Mouse (Mus musculus): ENCODE measurements around the gene Spen. TPM values are rescaled to one million over a fixed set of nuclear protein-coding genes. Genes with fewer than 3 reads are reported as not detected.

Gene Spen
- polyA plus RNA-seq, 1 experiment from 2014 or later = 20.9 TPM

DNA sequence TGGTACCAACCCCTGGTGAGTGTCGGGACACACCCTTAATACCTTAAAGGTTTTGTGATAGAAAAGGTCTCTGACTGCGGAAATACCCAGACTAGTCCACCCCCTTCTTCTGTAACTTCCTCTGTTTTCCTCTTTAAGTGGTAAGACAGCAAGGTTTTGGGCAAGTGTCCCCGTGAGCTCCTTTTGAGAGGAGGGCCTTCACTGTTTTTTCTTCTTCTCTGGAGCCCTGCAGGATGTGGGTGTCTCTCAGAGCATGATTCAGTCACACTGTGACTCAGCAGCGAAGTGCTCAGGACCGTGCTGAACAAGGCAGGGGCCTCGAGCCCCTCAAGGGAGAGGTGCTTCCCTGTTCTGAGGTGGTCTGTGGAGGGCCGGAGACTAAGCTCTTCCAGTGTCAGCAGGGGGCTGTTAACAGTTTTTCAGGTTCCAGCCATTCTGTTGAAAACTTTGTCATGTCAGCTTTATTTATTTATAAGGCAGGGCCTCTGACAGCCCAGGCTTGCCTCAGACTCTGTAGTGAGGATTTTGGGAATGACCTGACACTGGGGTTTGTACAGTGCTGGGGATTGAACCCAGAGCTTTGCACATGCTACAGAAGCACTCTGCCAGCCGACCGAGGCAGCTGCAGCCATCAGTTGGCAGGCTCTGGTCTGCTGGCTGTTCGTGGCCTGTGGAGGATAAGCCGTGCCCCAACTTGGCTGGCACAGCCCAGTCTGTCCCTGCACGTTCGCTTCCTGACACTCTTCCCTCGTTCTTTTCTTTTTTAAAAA lies 83.6 kb downstream of the Spen start:
- peaks cover 15% of the 10 kb centered on the region for H3K4me1 ChIP-seq
- H3K4me3 ChIP-seq (replicated peaks) = no peak overlapping the region
- no peak overlapping the region for H3K27ac ChIP-seq
- ATAC-seq (ENCODE audit: low FRiP score) = no peak
- peaks cover 53% of the 10 kb centered on the region for H3K36me3 ChIP-seq (replicated peaks)
- WGBS = 86% methylated on average over 14 of the region's 14 CpGs
- H3K9me3 ChIP-seq = no peaks in the 10 kb centered on the region
- no peak overlapping the region for H3K9ac ChIP-seq
- no peak overlapping the region for H3K4me2 ChIP-seq
- no peaks in the 10 kb centered on the region for H3K27me3 ChIP-seq

DNA sequence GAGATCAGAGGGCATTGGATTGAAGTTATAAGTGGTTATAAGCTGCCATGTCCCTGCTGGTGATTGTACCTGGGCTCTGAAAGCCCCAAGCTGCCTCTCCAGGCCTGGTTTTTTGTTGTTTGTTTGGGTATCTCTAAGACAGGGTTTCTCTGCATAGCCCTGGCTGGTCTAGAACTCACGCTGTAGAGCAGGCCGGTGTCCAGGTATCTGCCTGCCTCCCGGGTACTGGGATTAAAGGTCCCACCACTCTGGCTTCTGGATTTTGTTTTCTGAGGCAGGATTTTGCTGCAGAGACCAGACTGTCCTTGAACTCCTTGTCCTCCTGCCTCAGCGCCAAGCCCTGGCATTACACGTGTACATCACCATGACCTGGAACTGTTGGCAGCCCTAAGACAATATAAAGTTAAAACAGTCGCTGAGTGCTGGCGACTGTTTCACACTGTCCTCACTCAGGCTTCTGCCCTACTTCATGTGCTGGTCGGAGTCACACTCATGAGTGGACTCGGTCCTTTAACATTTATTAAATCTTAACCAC lies 86.4 kb downstream of the Spen start:
- H3K27ac ChIP-seq = no peak overlapping the region
- no peak for ATAC-seq (ENCODE audit: low FRiP score)
- H3K27me3 ChIP-seq = no peaks in the 10 kb centered on the region
- no peak overlapping the region for H3K4me3 ChIP-seq (replicated peaks)
- H3K9me3 ChIP-seq = no peaks in the 10 kb centered on the region
- H3K4me1 ChIP-seq = no peaks in the 10 kb centered on the region
- no peak overlapping the region for H3K4me2 ChIP-seq
- H3K36me3 ChIP-seq (replicated peaks) = peaks cover 72% of the 10 kb centered on the region
- WGBS = 92% methylated on average over 9 of the region's 9 CpGs
- H3K9ac ChIP-seq = no peak overlapping the region

DNA sequence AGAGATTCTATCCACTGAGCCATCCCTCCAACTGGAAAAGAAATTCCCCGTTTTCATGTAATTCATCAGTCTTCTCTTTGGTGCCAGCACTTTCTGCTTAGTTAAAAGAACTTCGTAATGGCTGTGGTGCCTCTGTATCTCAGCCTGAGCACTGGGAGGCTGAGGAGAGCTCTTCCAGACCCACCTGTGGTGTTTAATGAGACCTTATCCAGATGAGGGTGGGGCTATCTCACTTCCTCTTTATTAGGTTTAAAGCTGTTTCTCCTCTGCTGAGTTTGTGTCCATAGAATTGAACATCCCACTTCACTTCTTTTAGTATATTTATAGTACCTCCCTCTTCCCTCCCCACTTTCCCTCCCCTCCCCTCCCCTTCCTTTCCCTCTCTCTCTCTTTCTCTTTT lies 87.1 kb downstream of the Spen start:
- Histone ChIP-seq H3K36me3 (replicated peaks) (peaks cover 76% of the 10 kb centered on the region), H3K4me1 (peaks cover 2% of the 10 kb centered on the region), H3K27me3 (no peaks in the 10 kb centered on the region), H3K4me2 (no peak overlapping the region), H3K9me3 (no peaks in the 10 kb centered on the region), H3K9ac (no peak overlapping the region), H3K4me3 (replicated peaks) (no peak overlapping the region), H3K27ac (no peak overlapping the region)
- ATAC-seq (ENCODE audit: low FRiP score) = no peak
- WGBS = 93% methylated on average over 2 of the region's 2 CpGs

DNA sequence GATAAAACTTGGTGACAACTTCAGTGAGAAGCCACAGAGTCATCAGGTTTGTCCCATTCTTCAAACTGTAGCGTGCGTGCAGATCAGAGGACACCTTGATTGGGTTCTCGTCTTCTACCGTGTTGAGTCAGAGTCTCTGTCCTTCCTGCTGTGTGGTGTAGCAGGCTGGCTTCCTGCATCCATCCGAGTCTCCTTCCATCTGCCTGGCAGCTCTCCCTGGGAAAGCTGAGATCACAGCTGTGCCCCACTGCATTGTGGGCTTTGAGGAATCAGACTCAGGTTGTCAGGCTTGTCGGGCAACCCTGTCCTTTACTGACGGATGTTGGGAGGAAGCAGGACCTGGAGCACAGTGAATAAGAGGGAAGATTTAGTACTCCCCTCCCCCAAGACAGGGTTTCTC lies 92.2 kb downstream of the Spen start:
- Histone ChIP-seq H3K9ac (no peak overlapping the region), H3K4me1 (peaks cover 20% of the 10 kb centered on the region), H3K36me3 (replicated peaks) (peaks cover 43% of the 10 kb centered on the region), H3K9me3 (no peaks in the 10 kb centered on the region), H3K27ac (no peak overlapping the region), H3K4me2 (no peak overlapping the region), H3K27me3 (no peaks in the 10 kb centered on the region), H3K4me3 (replicated peaks) (peak overlapping the region; percentile 100)
- WGBS = 77% methylated on average over 7 of the region's 7 CpGs
- no peak for ATAC-seq (ENCODE audit: low FRiP score)

DNA sequence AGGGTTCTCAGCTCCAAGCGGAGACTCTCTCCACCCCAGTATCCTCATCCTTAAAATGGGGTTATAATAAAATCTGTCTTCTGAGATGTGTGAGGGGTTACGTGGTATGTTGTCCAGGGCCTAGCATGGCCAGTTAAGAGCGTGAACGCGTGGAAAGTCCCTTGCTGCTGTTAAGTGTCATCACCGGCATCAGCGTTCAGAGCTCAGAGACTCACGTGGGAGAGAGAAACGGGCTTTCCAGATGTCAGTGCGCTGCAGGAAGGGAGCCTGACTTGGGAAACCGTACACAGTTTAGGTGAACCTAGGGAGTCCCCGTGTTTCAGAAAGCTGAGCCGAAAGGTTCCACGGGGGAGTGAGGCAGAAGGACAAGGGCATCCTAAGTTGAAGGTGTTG lies 93.1 kb downstream of the Spen start:
- Histone ChIP-seq H3K27me3 (no peaks in the 10 kb centered on the region), H3K9me3 (no peaks in the 10 kb centered on the region), H3K27ac (peak overlapping the region; percentile 85; the same call in 1 of the 2 replicates), H3K4me3 (replicated peaks) (peak overlapping the region; percentile 100), H3K4me2 (peak overlapping the region; percentile 82), H3K36me3 (replicated peaks) (peaks cover 34% of the 10 kb centered on the region), H3K4me1 (peaks cover 20% of the 10 kb centered on the region), H3K9ac (peak overlapping the region; percentile 94)
- 18% methylated on average over 14 of the region's 14 CpGs for WGBS
- no peak for ATAC-seq (ENCODE audit: low FRiP score)

DNA sequence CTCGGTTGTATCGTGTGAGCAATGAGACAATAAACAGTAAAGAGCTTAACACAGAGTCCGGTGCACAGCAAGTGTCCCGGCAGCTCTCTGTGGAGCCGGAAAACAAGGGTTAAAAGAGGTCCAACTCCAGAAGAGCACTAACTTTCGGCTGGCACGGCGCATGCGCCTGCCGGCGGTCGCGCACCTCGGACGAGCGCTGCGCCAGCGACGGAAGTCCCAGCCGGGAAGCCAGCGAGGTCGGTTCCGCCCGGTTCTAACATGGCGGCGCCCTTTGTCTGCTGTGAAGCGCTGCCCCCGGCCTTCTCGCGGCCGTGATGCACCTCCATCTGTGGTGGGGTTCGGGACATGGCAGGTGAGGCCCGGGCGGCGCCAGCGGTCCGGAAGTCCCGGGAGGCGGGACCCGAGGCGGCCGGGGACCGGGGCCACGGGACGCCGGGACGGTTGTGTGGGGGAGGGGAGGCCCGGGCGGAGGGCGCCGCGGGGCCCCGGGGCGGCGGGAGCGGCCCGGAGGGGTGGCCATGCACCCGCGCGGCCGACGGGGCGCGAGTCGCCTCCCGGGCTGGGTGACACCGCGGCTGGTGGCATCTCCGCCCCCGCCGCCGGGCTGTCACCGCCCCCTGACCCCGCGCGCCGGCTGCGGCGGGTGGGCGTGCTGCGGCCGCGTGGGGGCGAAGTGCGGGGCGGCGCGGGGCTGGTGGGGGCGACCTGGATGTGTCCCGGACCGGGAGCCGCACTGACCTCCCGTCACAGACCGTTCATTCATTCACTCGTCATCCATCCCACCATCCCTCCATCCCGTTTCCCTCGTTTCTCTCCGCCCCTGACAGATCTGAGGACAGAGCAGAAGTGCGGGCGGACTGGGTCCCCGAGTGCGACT lies 93.7 kb downstream of the Spen start, which contains the start of gene Zbtb17:
Gene Zbtb17 (plus strand): TSS at position 204 of the 877 bp plus-strand sequence.
- H3K4me3 ChIP-seq (replicated peaks) = peak within 1 kb of the TSS; percentile 100
- peak; percentile 91 for ATAC-seq (ENCODE audit: low FRiP score)
- peak within 1 kb of the TSS; percentile 85 for H3K27ac ChIP-seq
- peak within 1 kb of the TSS; percentile 82 for H3K4me2 ChIP-seq
- peaks cover 20% of the 10 kb centered on the region for H3K4me1 ChIP-seq
- whole genome bisulfite sequencing = under 1% methylated on average over 75 of the region's 102 CpGs
- peak within 1 kb of the TSS; percentile 94 for H3K9ac ChIP-seq
- H3K36me3 ChIP-seq (replicated peaks) = peaks cover 30% of the 10 kb centered on the region
- no peaks in the 10 kb centered on the region for H3K27me3 ChIP-seq
- H3K9me3 ChIP-seq = no peaks in the 10 kb centered on the region

DNA sequence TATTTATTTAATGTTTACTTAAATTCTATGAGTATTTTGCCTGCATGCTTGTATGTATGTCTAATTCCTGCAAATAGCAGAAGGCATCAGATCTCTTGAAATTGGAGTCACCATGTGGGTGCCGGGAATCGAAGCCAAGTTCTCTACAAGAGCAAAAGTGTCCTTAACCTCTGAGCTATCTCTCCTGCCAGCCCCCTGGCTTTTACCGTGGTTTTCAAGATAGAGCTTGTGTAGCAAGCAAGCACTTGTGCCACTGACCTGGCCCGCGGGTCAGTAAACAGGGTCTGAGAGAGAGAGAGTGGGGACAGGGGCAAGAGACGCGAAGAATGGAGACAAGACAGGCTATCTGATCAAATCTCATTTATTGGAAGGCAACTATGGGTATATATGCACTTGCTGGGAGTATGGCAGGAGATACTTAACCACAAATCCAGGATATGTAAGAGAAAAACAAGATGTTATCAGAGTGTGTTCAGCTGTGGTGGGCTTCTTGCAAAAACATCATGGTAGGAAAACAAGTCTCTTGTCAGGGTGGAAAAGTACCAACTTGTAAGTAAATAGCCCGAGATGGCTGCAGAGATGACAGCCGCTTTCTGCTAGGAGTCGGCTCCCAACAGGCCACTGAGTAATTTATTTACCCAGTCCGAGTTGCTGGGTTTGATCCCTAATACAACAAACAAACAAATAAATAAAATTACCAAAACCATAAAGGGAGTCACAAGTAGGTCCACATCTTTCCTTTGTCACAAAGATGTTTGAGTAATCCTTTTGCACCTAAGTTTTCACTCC lies 94.6 kb downstream of the Spen start:
- Histone ChIP-seq H3K9ac (peak overlapping the region; percentile 94; the same call in 1 of the 2 replicates), H3K27ac (no peak overlapping the region), H3K4me3 (replicated peaks) (peak overlapping the region; percentile 100), H3K4me2 (peak overlapping the region; percentile 82), H3K36me3 (replicated peaks) (peaks cover 21% of the 10 kb centered on the region), H3K27me3 (no peaks in the 10 kb centered on the region), H3K4me1 (peaks cover 20% of the 10 kb centered on the region), H3K9me3 (no peaks in the 10 kb centered on the region)
- 54% methylated on average over 11 of the region's 11 CpGs for WGBS
- no peak; the same call in 1 of the 2 replicates for ATAC-seq (ENCODE audit: low FRiP score)

DNA sequence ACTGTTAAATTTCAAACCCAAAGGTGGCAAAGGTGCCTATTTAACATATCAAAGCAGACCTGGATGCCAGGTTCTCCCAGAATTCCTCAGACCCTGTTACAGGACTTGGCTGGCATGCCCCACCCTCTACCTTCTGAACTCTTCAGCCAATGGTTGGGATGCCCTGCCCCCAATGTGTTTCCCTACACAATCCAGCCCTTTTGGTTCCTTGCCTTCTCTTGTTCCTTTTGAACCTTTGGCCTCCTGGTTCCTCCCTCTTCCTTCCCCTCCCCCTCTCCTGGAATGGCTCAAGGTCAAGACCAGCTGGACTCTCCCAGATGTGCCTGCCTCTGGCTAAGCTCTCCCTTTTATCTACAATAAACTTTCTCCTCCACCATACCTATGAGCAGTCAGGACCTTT lies 97.5 kb downstream of the Spen start:
- Histone ChIP-seq H3K9ac (no peak overlapping the region), H3K27me3 (no peaks in the 10 kb centered on the region), H3K4me1 (peaks cover 14% of the 10 kb centered on the region), H3K4me2 (no peak overlapping the region), H3K36me3 (replicated peaks) (no peaks in the 10 kb centered on the region), H3K4me3 (replicated peaks) (no peak overlapping the region), H3K9me3 (no peaks in the 10 kb centered on the region), H3K27ac (no peak overlapping the region)
- no peak for ATAC-seq (ENCODE audit: low FRiP score)

DNA sequence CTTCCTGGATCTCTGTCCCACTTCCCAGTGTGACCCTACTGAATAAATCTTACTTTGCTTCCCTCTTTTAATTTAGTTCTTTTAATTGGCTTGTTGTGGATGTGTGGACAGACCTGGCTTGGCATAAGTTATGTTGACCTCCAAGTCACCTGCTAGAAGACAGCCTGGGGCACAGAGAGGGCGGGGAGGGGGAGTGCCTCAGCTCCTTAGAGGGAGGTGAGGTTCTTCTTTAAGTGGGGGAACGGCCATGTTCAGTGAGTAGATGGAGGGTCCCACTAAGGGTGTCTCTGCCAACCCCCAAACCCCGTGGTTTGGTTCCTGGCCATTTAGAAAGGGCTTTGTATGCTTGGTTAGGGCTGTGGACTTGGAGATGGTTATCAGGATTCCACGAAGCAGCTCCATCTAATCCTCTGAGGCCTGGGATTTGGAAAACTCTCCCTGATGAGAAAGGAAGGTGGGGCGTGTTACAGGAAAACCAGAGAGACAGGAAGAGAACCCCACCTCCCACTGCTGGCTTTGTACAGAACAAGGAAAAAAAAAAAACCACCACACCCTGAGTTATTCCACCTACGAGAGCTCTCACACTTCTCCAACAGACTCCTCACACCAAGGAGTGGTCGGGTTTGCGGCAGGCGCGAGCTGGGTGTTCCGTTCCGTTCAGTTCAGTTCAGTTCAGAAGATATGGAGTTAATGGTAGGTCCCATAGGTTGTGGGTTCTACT lies 99.2 kb downstream of the Spen start:
- no peak overlapping the region for H3K9ac ChIP-seq
- peaks cover 6% of the 10 kb centered on the region for H3K4me1 ChIP-seq
- no peak overlapping the region for H3K4me3 ChIP-seq (replicated peaks)
- H3K36me3 ChIP-seq (replicated peaks) = no peaks in the 10 kb centered on the region
- no peak overlapping the region for H3K4me2 ChIP-seq
- WGBS = 91% methylated on average over 12 of the region's 12 CpGs
- ATAC-seq (ENCODE audit: low FRiP score) = no peak
- no peaks in the 10 kb centered on the region for H3K27me3 ChIP-seq
- H3K9me3 ChIP-seq = no peaks in the 10 kb centered on the region
- no peak overlapping the region for H3K27ac ChIP-seq

DNA sequence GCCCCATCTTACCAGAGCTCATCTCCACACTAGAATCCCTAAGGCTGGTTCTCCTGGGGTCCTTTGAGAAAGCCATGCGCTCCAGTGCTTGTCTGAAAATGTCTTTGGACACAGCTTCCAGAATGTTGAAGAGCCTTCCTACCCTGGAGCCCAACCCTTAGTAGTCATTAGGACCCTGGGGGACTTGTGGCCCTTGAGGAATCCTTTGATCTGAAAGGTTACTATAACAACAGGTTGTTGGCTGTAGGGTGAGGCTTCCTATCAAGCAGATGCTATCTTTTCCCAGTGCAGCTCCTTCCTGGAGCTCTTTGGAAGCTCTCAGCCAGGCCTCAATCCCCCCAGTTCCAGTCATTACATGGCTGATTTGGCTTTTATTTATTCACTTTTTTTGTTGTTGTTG lies 102.4 kb downstream of the Spen start, which contains the start of gene Srarp:
Gene Srarp (minus strand): TSS at position 132 of the 400 bp plus-strand sequence.
- H3K36me3 ChIP-seq (replicated peaks) = no peaks in the 10 kb centered on the region
- H3K9me3 ChIP-seq = no peaks in the 10 kb centered on the region
- no peak within 1 kb of the TSS for H3K4me2 ChIP-seq
- no peaks in the 10 kb centered on the region; the same call in 1 of the 2 replicates for H3K27me3 ChIP-seq
- ATAC-seq (ENCODE audit: low FRiP score) = no peak
- H3K4me1 ChIP-seq = no peaks in the 10 kb centered on the region
- H3K27ac ChIP-seq = no peak within 1 kb of the TSS
- H3K9ac ChIP-seq = no peak within 1 kb of the TSS
- no peak within 1 kb of the TSS for H3K4me3 ChIP-seq (replicated peaks)
- 85% methylated on average over 1 of the region's 1 CpGs for WGBS

DNA sequence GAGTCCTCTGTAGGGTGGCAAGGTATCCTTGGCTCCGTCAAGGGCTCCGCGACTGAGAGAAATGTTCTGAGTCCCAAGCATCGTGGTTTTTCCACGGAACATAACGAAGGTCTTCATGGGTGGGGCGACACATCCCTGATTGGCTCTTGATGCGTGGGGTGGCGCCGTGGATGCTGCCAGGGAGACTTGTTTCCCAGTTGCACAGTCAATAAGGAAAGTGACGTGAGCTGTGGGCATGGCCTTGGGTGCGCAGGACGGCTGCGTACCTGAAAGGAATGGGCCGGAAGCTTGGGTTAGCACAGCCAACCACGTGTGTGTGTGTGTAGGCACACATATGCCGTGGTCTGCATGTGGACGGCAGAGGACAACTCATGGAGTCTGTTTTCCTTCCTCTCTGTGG lies 105.2 kb downstream of the Spen start:
- Histone ChIP-seq H3K9ac (no peak overlapping the region), H3K9me3 (no peaks in the 10 kb centered on the region), H3K4me3 (replicated peaks) (no peak overlapping the region), H3K36me3 (replicated peaks) (no peaks in the 10 kb centered on the region), H3K27ac (no peak overlapping the region), H3K4me1 (no peaks in the 10 kb centered on the region), H3K27me3 (no peaks in the 10 kb centered on the region; the same call in 1 of the 2 replicates), H3K4me2 (no peak overlapping the region)
- WGBS = 86% methylated on average over 18 of the region's 18 CpGs
- ATAC-seq (ENCODE audit: low FRiP score) = no peak
